Mouse (Mus musculus): ENCODE results near the gene Gclc. TPM values are rescaled to one million over a fixed set of nuclear protein-coding genes. Genes with fewer than 3 reads are reported as not detected.

The Gclc gene
- total and polyA plus RNA-seq, 3 experiments = 20.4 to 84.8 (median 35.7) TPM

DNA sequence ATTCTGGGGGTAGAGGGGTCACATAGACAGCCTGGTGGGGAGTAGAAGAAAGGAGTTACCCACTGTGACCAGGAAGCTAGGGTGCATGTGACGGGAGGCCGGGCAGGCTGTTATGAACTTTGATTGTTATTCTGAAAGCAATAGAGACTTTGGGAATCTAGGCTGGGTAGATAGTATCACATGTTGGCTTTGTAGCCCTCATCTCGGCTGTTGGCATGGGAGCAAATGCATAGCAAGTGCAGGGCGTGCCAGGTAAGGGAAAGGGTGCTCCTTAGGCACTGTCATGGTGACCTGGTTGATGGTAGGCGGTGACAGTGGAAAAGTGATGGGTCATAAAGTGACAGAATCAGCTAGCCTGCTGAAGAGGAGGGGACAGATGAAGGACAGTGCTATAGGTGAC lies 23.3 kb downstream of the Gclc start:
- Histone ChIP-seq H3K27me3 (replicated peaks) (no peaks in the 10 kb centered on the region), H3K4me1 (ENCODE audit: control insufficient read depth in 1 of 2, insufficient read depth in 2 of 2) (peaks cover 0 to 11% of the 10 kb centered on the region in 2 experiments; a peak in 1 of 4 replicates), H3K9ac (ENCODE audit: insufficient read depth, low read depth) (no peak overlapping the region), H3K36me3 (replicated peaks in 1 of 2; ENCODE audit: control insufficient read depth in 1 of 2, insufficient read depth in 1 of 2, low read length in 1 of 2) (peaks cover 46 to 89% of the 10 kb centered on the region in 2 experiments), H3K4me3 (replicated peaks in 1 of 3; ENCODE audit: low read depth in 2 of 3, low read length in 2 of 3, poor library complexity in 1 of 3) (no peak overlapping the region), H3K4me2 (ENCODE audit: insufficient read depth, low read depth, poor library complexity, severe bottlenecking) (no peak overlapping the region), H3K79me2 (replicated peaks; ENCODE audit: control insufficient read depth, extremely low read depth, insufficient read depth, poor library complexity, severe bottlenecking) (no peaks in the 10 kb centered on the region), H3K9me3 (replicated peaks; ENCODE audit: low read length) (no peaks in the 10 kb centered on the region), H3K27ac (ENCODE audit: insufficient read depth, low read depth) (no peak overlapping the region)
- dilution Hi-C loops (cut with MboI; ENCODE audit: extremely low pct_ligation_motif_present, extremely low pct_unique_long_range_greater_than_20kb, low sequenced_read_pairs) (no loop called here), in situ Hi-C loops (cut with MboI; ENCODE audit: low pct_ligation_motif_present, low pct_unique_long_range_greater_than_20kb, low sequenced_read_pairs) (loop anchor here (10.0 to 25.0 kb wide), 2 partner anchors 83 to 365 kb away; no protein-coding TSS in a partner anchor)
- no peak for DNase-seq (ENCODE audit: extremely low read depth)
- TF ChIP-seq MAZ (IDR thresholded peaks at IDR 0.05; ENCODE audit: low read depth, low read length) (no peak), RCOR1 (conservative IDR thresholded peaks at IDR 0.05; ENCODE audit: low read depth, low read length) (no peak), MXI1 (IDR thresholded peaks at IDR 0.05; ENCODE audit: low read depth, low read length) (no peak), MYC (IDR thresholded peaks at IDR 0.05; ENCODE audit: low read depth, low read length) (no peak), SIN3A (IDR thresholded peaks at IDR 0.05; ENCODE audit: low read length) (no peak), CHD1 (IDR thresholded peaks at IDR 0.05; ENCODE audit: low read depth, low read length) (no peak), JUND (conservative IDR thresholded peaks at IDR 0.05; ENCODE audit: low read depth, low read length) (no peak), KAT2A (IDR thresholded peaks at IDR 0.05; ENCODE audit: insufficient replicate concordance, low read length) (no peak), HCFC1 (IDR thresholded peaks at IDR 0.05; ENCODE audit: low read depth, low read length) (no peak)

DNA sequence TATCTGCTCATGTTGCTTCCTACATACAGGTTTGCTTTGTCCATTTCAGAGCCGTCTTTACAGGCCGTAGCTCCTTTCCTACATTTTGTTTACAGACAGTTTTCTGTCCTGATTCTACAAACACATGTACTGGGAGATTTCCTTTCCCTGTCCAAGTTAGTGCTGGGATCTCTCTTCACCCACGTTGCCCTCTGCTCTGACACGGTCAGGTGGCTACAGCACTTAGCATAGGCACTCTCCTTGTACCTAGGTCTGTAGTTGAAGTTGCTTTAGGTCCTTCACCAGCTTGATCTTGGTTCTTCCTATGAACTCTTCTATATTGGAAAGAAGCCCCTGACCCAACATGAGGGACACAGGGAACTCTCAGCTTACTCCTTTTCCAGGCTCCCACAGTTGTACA lies 25.4 kb downstream of the Gclc start:
- H3K9ac ChIP-seq (ENCODE audit: insufficient read depth, low read depth) = no peak overlapping the region
- H3K79me2 ChIP-seq (replicated peaks; ENCODE audit: control insufficient read depth, extremely low read depth, insufficient read depth, poor library complexity, severe bottlenecking) = no peaks in the 10 kb centered on the region
- DNase-seq (ENCODE audit: extremely low read depth) = no peak
- no peaks in the 10 kb centered on the region for H3K27me3 ChIP-seq (replicated peaks)
- no peak overlapping the region for H3K4me3 ChIP-seq (replicated peaks in 1 of 3; ENCODE audit: low read depth in 2 of 3, low read length in 2 of 3, poor library complexity in 1 of 3)
- dilution Hi-C loops (cut with MboI; ENCODE audit: extremely low pct_ligation_motif_present, extremely low pct_unique_long_range_greater_than_20kb, low sequenced_read_pairs) (no loop called here), in situ Hi-C loops (cut with MboI; ENCODE audit: low pct_ligation_motif_present, low pct_unique_long_range_greater_than_20kb, low sequenced_read_pairs) (loop anchor here (10.0 to 25.0 kb wide), 2 partner anchors 85 to 367 kb away; no protein-coding TSS in a partner anchor)
- H3K27ac ChIP-seq (ENCODE audit: insufficient read depth, low read depth) = no peak overlapping the region
- H3K9me3 ChIP-seq (replicated peaks; ENCODE audit: low read length) = no peaks in the 10 kb centered on the region
- no peak overlapping the region for H3K4me2 ChIP-seq (ENCODE audit: insufficient read depth, low read depth, poor library complexity, severe bottlenecking)
- peaks cover 57 to 97% of the 10 kb centered on the region in 2 experiments for H3K36me3 ChIP-seq (replicated peaks in 1 of 2; ENCODE audit: control insufficient read depth in 1 of 2, insufficient read depth in 1 of 2, low read length in 1 of 2)
- TF ChIP-seq ZC3H11A (IDR thresholded peaks at IDR 0.05; ENCODE audit: low read depth, low read length) (no peak), EP300 (IDR thresholded peaks at IDR 0.05; ENCODE audit: low read length) (no peak), JUN (IDR thresholded peaks at IDR 0.05; ENCODE audit: insufficient read depth, low read depth, low read length) (no peak), SMC3 (IDR thresholded peaks at IDR 0.05; ENCODE audit: low read depth, low read length) (no peak), NELFE (IDR thresholded peaks at IDR 0.05; ENCODE audit: low read depth, low read length) (no peak), POLR2A (IDR thresholded peaks at IDR 0.05; ENCODE audit: low read depth, low read length) (no peak)
- H3K4me1 ChIP-seq (ENCODE audit: control insufficient read depth in 1 of 2, insufficient read depth in 2 of 2) = peaks cover 4 to 19% of the 10 kb centered on the region in 2 experiments; a peak in 3 of 4 replicates
